Mouse (Mus musculus) G1E (cell line): ENCODE results near the gene Atg7. TPM values are rescaled to one million over a fixed set of nuclear protein-coding genes. Genes with fewer than 3 reads are reported as not detected.

Experiments used
- ATAC-seq: 2 replicates; pipeline ENCODE4 v1.8.0; 2016; ENCODE audit warnings: mild to moderate bottlenecking; ENCODE audit not compliant: insufficient number of reproducible peaks, poor library complexity, low FRiP score, severe bottlenecking; ENCODE audit errors: extremely low read depth
- DNase-seq: peaks from one replicate; pipeline ENCODE4 v3.0.0; 2012; ENCODE audit warnings: low spot score
- H3K27me3 ChIP-seq: 2 replicates; pipeline ENCODE4 v1.6.1; 2012; ENCODE audit warnings: mild to moderate bottlenecking, low read length, inconsistent platforms; ENCODE audit not compliant: insufficient read depth
- H3K36me3 ChIP-seq: replicated peaks from 2 replicates; pipeline ENCODE3; 2012; ENCODE audit warnings: mild to moderate bottlenecking, inconsistent platforms
- H3K4me1 ChIP-seq: 2 replicates; pipeline ENCODE4 v1.6.1; 2012; ENCODE audit warnings: low read depth, low read length, inconsistent platforms, mixed read lengths; ENCODE audit not compliant: insufficient read depth
- H3K4me3 ChIP-seq: 2 replicates; pipeline ENCODE4 v1.5.1; 2012; ENCODE audit warnings: low read depth, mild to moderate bottlenecking, inconsistent platforms, low read length, moderate library complexity, mixed read lengths
- H3K9me3 ChIP-seq: replicated peaks from 2 replicates; pipeline ENCODE4 v1.6.1; 2012; ENCODE audit warnings: inconsistent platforms
- CTCF ChIP-seq: IDR thresholded peaks from 2 replicates; pipeline ENCODE4 v1.5.1; 2012; ENCODE audit warnings: low read depth, low read length, inconsistent platforms, mixed read lengths
- GATA1 ChIP-seq: IDR thresholded peaks from 2 replicates; pipeline ENCODE4 v1.6.1; 2012; ENCODE audit warnings: borderline replicate concordance, low read length, inconsistent platforms, mixed read lengths
- GATA2 ChIP-seq: IDR thresholded peaks from 2 replicates; pipeline ENCODE4 v1.6.1; 2012; ENCODE audit warnings: low read depth, low read length, inconsistent platforms, borderline replicate concordance
- POLR2AphosphoS5 ChIP-seq: IDR thresholded peaks from 2 replicates; pipeline ENCODE4 v1.6.1; 2012; ENCODE audit warnings: low read depth, low read length, inconsistent platforms; ENCODE audit not compliant: insufficient replicate concordance
- TAL1 ChIP-seq: conservative IDR thresholded peaks from 2 replicates; pipeline ENCODE4 v1.6.1; 2012; ENCODE audit warnings: low read depth, low read length, inconsistent platforms, mixed read lengths
- polyA plus RNA-seq: library from polyadenylated mRNA; stranded (reverse); fragments of >175 nt; gene quantifications from 2 replicates; pipeline ENCODE4 v1.2.3, GENCODE M21; 2012
- total RNA-seq, 2 experiments: library from RNA; stranded (forward) in 1 of 2; stranded (reverse) in 1 of 2; fragments of 200-1000 nt in 1 of 2; fragments of >200 nt in 1 of 2; fragmentation: Nextera tagmentation in 1 of 2; gene quantifications; 2 replicates each; pipeline ENCODE4 v1.2.3; 2014 to 2017

Gene Atg7
- total and polyA plus RNA-seq, 3 experiments: 19.4 to 47.4 (median 37.9) TPM

DNA sequence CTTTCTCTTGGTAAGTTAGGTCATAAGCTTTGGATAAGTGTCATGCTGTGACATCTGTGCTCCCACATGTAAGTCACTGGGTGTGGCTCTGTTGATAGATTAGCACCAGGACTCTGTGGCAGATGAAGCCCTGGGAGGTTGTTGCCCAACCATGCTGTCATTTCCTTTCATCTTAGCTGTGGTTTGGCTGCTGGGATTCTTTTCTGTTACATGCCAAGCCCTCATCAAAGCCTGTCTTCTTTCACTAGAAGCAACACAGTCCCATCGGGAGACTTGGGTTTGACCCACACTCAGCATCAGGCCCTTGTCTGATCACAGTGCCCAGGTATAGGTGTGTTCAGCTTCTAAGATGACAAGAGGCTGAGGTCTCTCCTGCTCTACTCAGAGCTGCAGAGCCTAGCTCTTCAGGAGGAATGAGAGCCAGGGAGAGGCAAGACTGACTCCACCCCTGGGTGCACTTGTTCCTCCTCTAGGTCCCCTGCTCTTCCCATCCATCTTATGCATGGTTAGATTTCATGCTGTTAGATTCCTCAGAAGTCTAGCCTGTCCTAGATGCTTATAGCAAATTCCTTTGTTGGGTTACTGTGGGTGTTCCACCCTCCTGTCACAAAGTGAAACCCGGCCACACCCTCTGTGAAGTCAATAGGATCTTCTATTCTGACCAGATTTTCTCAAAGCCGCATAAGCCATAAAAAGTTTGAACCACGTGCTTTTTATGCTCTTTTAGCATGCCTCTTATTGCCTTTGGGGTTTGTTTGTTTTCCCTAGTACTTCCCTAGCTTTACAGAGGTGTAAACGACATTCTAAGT lies 17.3 kb downstream of the Atg7 start:
- ATAC-seq: peak; percentile 85
- H3K4me1 ChIP-seq: peaks cover 18% of the 10 kb centered on the region
- no peak overlapping the region; the same call in 1 of the 2 replicates for H3K4me3 ChIP-seq
- TF ChIP-seq GATA1 (no peak), GATA2 (no peak), TAL1 (no peak)
- H3K27me3 ChIP-seq: no peaks in the 10 kb centered on the region
- DNase-seq: peak; percentile 22
- H3K36me3 ChIP-seq: peaks cover 54% of the 10 kb centered on the region
- no peaks in the 10 kb centered on the region for H3K9me3 ChIP-seq

DNA sequence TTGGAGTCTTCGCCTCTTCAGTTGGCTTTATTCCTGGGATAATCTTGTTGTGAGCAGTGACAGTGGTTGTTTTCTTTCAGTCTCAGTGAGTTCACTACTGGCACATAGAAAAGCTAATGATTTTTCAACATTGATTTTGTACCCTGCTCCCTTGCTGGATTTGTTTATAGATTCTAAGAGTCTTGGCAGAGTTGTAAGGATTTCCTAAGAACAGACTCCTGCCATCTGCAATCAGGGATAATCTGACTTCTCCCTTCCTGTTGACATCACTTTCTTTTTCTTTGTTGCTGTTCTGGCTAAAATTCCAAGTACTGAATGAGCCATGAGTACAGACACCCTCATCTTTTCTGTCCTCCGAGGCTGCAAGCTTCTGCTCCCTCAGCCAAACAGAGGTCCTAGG lies 20.8 kb downstream of the Atg7 start:
- Histone ChIP-seq H3K27me3 (no peaks in the 10 kb centered on the region), H3K4me1 (peaks cover 18% of the 10 kb centered on the region), H3K36me3 (peaks cover 49% of the 10 kb centered on the region), H3K4me3 (no peak overlapping the region), H3K9me3 (no peaks in the 10 kb centered on the region)
- no peak for TF ChIP-seq GATA2
- TF ChIP-seq POLR2AphosphoS5: no peak
- no peak for TF ChIP-seq CTCF
- TF ChIP-seq GATA1: no peak
- TF ChIP-seq TAL1: no peak
- DNase-seq: no peak
- no peak for ATAC-seq

DNA sequence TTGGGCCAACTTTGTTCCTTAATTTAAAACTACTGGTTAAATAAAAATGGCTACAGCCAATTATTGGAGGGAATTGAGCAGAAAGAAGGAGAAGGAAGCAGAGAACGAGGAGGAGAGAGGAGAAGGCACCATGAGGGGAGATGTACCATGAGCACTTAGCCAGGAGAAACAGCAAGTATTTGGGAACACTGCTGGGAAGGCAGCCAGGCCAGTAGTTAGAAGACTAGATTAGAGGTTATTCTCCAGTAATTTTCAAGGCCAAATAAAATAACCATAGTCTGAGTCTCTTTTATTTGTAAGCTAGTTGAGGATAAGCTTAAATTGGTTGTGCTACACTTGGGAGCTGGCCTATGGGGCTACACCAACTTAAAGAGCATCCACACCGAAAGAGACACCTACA lies 21.8 kb downstream of the Atg7 start:
- ATAC-seq: no peak
- DNase-seq: no peak
- peaks cover 9% of the 10 kb centered on the region for H3K4me1 ChIP-seq
- peaks cover 46% of the 10 kb centered on the region for H3K36me3 ChIP-seq
- no peaks in the 10 kb centered on the region for H3K27me3 ChIP-seq
- H3K9me3 ChIP-seq: no peaks in the 10 kb centered on the region
- TF ChIP-seq POLR2AphosphoS5: no peak
- TF ChIP-seq GATA1: no peak
- no peak for TF ChIP-seq CTCF
- TF ChIP-seq GATA2: no peak
- no peak for TF ChIP-seq TAL1
- H3K4me3 ChIP-seq: no peak overlapping the region

DNA sequence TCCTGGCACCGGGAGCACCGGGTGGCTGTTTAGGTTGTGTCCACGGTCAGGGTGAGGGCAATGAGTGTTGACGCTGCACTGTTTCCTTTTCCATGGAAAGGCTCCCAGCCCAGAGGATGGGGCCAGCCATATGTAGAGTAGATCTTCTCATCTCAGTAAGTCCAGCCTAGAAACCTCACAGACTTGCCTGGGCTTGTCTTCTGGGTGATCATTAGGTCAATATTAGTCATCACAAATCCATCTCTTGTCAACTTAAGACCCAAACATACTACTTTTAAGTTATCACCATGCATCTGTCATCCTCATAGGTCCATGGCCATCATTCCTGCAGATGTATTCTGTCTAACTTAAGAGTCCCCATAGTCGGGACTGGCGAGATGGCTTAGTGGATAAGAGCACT lies 24.6 kb downstream of the Atg7 start:
- Histone ChIP-seq H3K36me3 (peaks cover 36% of the 10 kb centered on the region), H3K4me1 (no peaks in the 10 kb centered on the region), H3K4me3 (no peak overlapping the region), H3K9me3 (no peaks in the 10 kb centered on the region), H3K27me3 (no peaks in the 10 kb centered on the region)
- TF ChIP-seq TAL1: no peak
- no peak for TF ChIP-seq GATA2
- no peak for TF ChIP-seq GATA1
- TF ChIP-seq POLR2AphosphoS5: no peak
- no peak for TF ChIP-seq CTCF
- ATAC-seq (no peak), DNase-seq (no peak)

DNA sequence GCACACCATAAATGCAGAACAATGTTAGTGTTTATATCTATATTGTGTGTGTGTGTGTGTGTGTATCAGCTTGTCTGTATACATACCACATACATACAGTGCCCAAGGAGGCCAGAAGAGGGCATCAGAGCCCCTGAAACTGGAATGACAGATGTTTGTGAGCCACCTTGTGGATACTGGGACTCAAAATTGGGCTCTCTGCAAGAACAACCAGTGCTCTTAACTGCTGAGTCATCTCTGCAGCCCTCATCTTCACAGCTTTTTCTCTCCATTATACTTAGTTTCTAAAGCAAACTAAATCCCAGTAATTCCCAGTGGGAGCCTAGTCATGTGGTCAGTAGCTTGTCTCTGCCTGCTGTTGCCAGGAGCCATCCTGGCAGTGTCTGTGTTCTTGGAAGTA lies 31.9 kb downstream of the Atg7 start:
- no peak overlapping the region for H3K4me3 ChIP-seq
- H3K9me3 ChIP-seq: peaks cover 2% of the 10 kb centered on the region; the same call in 1 of the 2 replicates
- DNase-seq (no peak), ATAC-seq (no peak)
- no peaks in the 10 kb centered on the region for H3K4me1 ChIP-seq
- no peaks in the 10 kb centered on the region for H3K27me3 ChIP-seq
- H3K36me3 ChIP-seq: peaks cover 70% of the 10 kb centered on the region
- TF ChIP-seq GATA2 (no peak), CTCF (no peak), POLR2AphosphoS5 (no peak), TAL1 (no peak), GATA1 (no peak)

DNA sequence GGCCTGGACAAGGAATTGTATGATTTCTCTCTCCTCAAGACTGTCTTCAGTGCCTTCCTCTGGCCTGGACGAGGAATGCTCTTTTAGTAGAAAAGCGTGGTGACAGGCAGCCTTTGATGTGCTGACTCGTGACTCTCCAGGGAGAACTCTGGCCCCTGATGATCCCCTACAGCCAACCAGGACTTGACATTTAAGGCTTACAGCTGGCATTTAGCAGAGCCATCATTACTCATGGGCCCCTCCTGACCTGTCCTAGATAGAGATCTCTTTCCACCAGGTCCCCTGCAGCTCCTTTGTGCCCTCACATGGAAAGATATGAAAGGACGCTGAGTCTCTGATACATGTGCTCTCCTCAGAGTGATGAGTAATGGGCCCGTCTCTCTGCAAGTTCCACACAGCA lies 33.2 kb downstream of the Atg7 start:
- TF ChIP-seq GATA2: no peak
- no peak for TF ChIP-seq TAL1
- no peak for TF ChIP-seq POLR2AphosphoS5
- TF ChIP-seq CTCF: no peak
- TF ChIP-seq GATA1: no peak
- H3K9me3 ChIP-seq: peaks cover 2% of the 10 kb centered on the region; the same call in 1 of the 2 replicates
- DNase-seq (no peak), ATAC-seq (no peak)
- no peaks in the 10 kb centered on the region for H3K27me3 ChIP-seq
- peaks cover 81% of the 10 kb centered on the region for H3K36me3 ChIP-seq
- H3K4me3 ChIP-seq: no peak overlapping the region
- no peaks in the 10 kb centered on the region for H3K4me1 ChIP-seq

DNA sequence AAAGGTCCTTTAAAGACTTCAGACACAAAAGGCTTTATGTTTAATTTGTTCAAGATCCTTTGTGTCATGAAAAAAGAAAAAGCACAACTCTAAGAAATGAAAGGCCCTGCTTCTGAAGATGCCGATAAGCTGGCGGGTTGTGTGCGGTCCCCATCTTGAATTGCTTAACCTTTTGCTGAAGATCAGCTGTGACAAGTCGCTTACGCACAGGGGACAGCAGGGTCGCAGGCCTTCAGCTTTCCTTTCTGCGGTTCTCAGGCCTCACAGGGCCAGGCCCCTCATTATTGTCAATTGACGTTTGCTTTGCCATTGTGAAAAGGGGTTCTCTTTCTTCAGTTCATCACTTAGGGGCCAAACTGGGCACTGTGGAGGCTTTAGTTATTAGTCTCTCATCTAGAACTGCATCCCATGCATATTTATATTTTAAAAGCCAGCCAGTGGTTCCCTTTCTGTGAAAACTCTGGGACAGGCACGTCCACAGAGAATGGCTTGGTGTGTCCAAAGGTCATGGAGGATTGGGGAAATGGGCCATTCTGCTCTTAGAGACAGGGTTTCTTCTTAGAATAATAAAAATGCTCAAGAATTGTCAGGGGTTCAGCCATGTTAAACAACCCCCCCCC lies 39.3 kb downstream of the Atg7 start:
- H3K36me3 ChIP-seq: peaks cover 87% of the 10 kb centered on the region
- H3K9me3 ChIP-seq: no peaks in the 10 kb centered on the region
- no peaks in the 10 kb centered on the region for H3K27me3 ChIP-seq
- ATAC-seq (no peak), DNase-seq (no peak)
- TF ChIP-seq CTCF: no peak
- TF ChIP-seq GATA2: no peak
- TF ChIP-seq GATA1: no peak
- TF ChIP-seq POLR2AphosphoS5: no peak
- no peak for TF ChIP-seq TAL1
- H3K4me1 ChIP-seq: no peaks in the 10 kb centered on the region
- H3K4me3 ChIP-seq: no peak overlapping the region
